Mouse (Mus musculus): ENCODE data around the gene H2-M10.5.

- TF ChIP-seq CTCF (IDR thresholded peaks at IDR 0.05) (no peak), EP300 (IDR thresholded peaks at IDR 0.05; ENCODE audit: insufficient read depth, low read depth, low read length) (no peak), POLR2A (IDR thresholded peaks at IDR 0.05; ENCODE audit: insufficient read depth, low read depth, low read length) (no peak)
Measured at GRCm38 (mm10) chr17:36788351-36788750, 15.6 kb downstream of the H2-M10.5 start.
